Mouse (Mus musculus) ES-Bruce4 (cell line): ENCODE data around the gene Mipep.

Experiments
- CTCF ChIP-seq: IDR thresholded peaks from one replicate; pipeline ENCODE4 v1.8.1; 2011; ENCODE audit warnings: low read depth, low read length
- POLR2A ChIP-seq: IDR thresholded peaks from one replicate; pipeline ENCODE4 v1.8.1; 2011; ENCODE audit warnings: low read length; ENCODE audit not compliant: insufficient read depth

DNA sequence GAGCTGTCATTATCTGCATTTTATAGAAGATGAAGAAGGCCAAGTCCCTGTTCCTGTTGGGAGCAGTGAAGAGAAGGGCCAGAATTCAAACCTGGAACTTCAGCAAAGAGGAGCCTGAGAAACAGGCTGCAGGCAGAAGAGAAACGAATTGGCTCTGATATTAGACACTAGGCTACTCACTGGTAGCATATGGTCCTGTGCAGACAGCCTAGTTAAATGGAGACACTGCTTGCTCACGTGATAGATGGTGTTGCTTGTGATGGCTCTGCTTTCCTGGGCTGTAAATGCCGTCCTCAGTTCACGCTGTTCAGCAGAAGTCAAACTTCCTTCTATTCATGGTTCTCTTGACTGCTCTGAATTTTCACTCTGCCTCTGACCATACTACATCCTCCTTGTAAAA lies 98.3 kb downstream of the Mipep start:
- TF ChIP-seq POLR2A, result no peak
- TF ChIP-seq CTCF, result no peak
